Mouse (Mus musculus) hindbrain, embryonic 12.5 days (tissue): ENCODE results near the gene Rnf8. TPM values are rescaled to one million over a fixed set of nuclear protein-coding genes. Genes with fewer than 3 reads are reported as not detected.

ENCODE experiments used
- ATAC-seq: fragments of 200-750 bp; cut with Nextera tagmentation; 2 replicates; pipeline ENCODE4 v1.8.0; 2017; ENCODE audit warnings: moderate TSS enrichment; ENCODE audit not compliant: low FRiP score
- H3K27ac ChIP-seq: fragments of 300-500 bp; sonication (generic); 2 replicates; pipeline ENCODE4 v1.5.1; 2016; ENCODE audit warnings: mild to moderate bottlenecking
- H3K27me3 ChIP-seq: fragments of 300-500 bp; sonication (generic); 2 replicates; pipeline ENCODE4 v1.6.1; 2016; ENCODE audit warnings: mild to moderate bottlenecking
- H3K36me3 ChIP-seq: fragments of 300-500 bp; sonication (generic); 2 replicates; pipeline ENCODE4 v1.6.1; 2016; ENCODE audit warnings: mild to moderate bottlenecking
- H3K4me1 ChIP-seq: fragments of 300-500 bp; sonication (generic); 2 replicates; pipeline ENCODE4 v1.6.1; 2016
- H3K4me2 ChIP-seq: fragments of 300-500 bp; sonication (generic); replicated peaks from 2 replicates; pipeline ENCODE4 v1.6.1; 2016; ENCODE audit warnings: mild to moderate bottlenecking
- H3K4me3 ChIP-seq: fragments of 300-500 bp; sonication (generic); 2 replicates; pipeline ENCODE4 v1.5.1; 2016; ENCODE audit warnings: mild to moderate bottlenecking
- H3K9ac ChIP-seq: fragments of 300-500 bp; sonication (generic); 2 replicates; pipeline ENCODE4 v1.6.1; 2016; ENCODE audit warnings: mild to moderate bottlenecking, moderate library complexity
- H3K9me3 ChIP-seq: fragments of 300-500 bp; sonication (generic); replicated peaks from 2 replicates; pipeline ENCODE4 v1.6.1; 2016; ENCODE audit warnings: mild to moderate bottlenecking
- WGBS: fragments of 180-500 bp; shearing (Covaris S2); methylation state at CpG from one replicate; pipeline ENCODE4 v1.1.7; 2016; 5-methylcytosine and 5-hydroxymethylcytosine counted together
- microRNA-seq: library from miRNA; unstranded; fragments of <30 nt; microRNA quantifications from one replicate; pipeline ENCODE4, GENCODE M21; 2017
- polyA plus RNA-seq: library from polyadenylated mRNA; unstranded; fragments of >200 nt; fragmentation: Nextera tagmentation; extraction: Ambion mirVana; gene quantifications from 2 replicates; pipeline ENCODE4 v1.2.1, GENCODE M21; 2016

Rnf8 gene
- polyA plus RNA-seq, 1 experiment from 2014 or later, result 100 TPM

DNA sequence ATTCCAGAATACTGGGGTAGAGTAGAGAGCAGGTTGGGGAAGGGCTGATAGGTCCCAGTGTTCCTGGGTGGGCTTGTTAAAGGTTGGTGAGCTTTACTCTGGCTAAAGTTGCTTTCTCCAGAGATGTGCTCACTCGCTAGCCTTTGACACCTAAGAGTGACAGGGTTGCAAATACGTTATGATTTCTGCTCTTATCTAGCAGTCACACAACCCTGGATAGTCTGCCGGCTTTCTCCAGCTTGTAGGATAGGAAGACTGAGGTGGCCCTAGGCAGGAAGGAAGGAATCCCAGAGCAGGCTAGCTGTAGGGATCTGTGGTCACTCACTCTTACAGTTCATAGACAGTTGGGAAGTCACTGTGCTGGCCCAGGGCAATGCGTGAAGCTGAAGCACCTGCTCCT is 69.7 kb downstream of the Rnf8 start:
- no peak overlapping the region for H3K4me3 ChIP-seq
- H3K27me3 ChIP-seq, result no peaks in the 10 kb centered on the region
- H3K4me2 ChIP-seq, result no peak overlapping the region
- no peak overlapping the region for H3K27ac ChIP-seq
- H3K4me1 ChIP-seq, result no peaks in the 10 kb centered on the region
- ATAC-seq, result no peak
- no peaks in the 10 kb centered on the region for H3K9me3 ChIP-seq
- 87% methylated on average over 4 of the region's 4 CpGs for WGBS
- no peak overlapping the region for H3K9ac ChIP-seq
- H3K36me3 ChIP-seq, result peaks cover 83% of the 10 kb centered on the region

DNA sequence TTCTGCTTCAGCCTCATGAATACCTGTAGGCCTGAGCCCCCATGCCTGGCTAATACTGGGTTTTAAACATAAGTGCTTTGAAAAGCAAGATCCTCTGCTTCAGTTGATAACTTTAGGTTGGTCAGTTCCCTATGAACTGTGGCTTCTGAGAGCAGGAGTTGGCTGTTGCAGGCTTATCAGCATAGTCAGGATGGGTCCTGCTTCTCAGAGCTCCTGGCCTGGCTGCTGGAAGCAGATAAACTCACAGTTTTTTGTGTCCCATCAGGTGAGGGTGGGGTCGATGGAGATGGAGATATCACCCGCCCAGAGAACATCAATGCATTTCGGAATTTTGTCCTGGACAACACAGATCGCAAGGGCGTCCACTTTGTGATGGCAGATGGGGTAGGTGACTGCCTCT is 72.2 kb downstream of the Rnf8 start:
- no peak for ATAC-seq
- H3K4me1 ChIP-seq, result no peaks in the 10 kb centered on the region
- no peak overlapping the region for H3K9ac ChIP-seq
- no peaks in the 10 kb centered on the region for H3K9me3 ChIP-seq
- H3K36me3 ChIP-seq, result peaks cover 84% of the 10 kb centered on the region
- H3K27me3 ChIP-seq, result no peaks in the 10 kb centered on the region
- H3K4me2 ChIP-seq, result no peak overlapping the region
- H3K4me3 ChIP-seq, result no peak overlapping the region
- H3K27ac ChIP-seq, result no peak overlapping the region
- 98% methylated on average over 5 of the region's 5 CpGs for WGBS

DNA sequence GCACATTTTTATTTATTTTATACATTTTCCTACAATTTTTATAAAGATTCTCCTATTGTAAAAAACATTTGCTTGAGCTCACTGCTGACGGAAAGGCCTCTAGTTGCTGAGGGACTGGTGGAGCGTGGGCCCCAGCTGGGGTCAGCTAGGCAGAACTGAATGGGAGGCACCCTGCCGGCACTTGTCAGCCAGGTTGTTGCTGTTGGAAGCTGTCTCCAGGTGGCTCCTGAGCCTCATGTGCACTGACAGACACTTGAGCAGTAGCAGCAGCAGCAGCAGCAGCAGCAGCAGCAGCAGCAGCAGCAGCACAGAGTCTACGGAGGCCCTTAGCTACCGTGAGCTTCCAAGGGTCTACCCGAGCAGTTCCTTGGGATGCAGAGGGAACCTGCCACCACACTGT is 72.8 kb downstream of the Rnf8 start:
- ATAC-seq, result no peak
- no peaks in the 10 kb centered on the region for H3K9me3 ChIP-seq
- H3K27ac ChIP-seq, result no peak overlapping the region
- no peak overlapping the region for H3K4me2 ChIP-seq
- H3K9ac ChIP-seq, result no peak overlapping the region
- 68% methylated on average over 6 of the region's 6 CpGs for WGBS
- H3K36me3 ChIP-seq, result peaks cover 79% of the 10 kb centered on the region
- no peaks in the 10 kb centered on the region for H3K27me3 ChIP-seq
- no peak overlapping the region for H3K4me3 ChIP-seq
- no peaks in the 10 kb centered on the region for H3K4me1 ChIP-seq

DNA sequence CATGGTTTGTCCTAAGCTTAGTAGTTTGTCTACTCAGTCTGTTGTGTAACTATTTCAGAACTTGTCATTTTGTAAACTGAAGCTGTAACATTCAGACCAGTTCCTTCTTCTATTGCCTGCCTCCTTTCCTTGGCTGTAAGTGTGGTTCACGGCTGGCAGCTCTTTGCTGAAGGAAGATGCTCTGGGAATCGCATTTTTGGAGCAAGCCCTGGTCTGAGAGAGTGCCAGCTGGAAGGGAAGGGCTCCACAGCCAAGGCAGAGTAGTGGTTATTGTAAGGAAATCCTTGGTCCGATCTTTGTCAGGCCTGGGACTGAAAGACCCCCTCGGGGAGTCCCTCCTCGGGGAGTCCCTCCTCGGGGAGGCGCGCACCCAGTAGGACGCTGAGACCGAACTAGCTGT is 74.0 kb downstream of the Rnf8 start:
- peaks cover 76% of the 10 kb centered on the region for H3K36me3 ChIP-seq
- no peak overlapping the region for H3K27ac ChIP-seq
- WGBS, result 95% methylated on average over 10 of the region's 10 CpGs

DNA sequence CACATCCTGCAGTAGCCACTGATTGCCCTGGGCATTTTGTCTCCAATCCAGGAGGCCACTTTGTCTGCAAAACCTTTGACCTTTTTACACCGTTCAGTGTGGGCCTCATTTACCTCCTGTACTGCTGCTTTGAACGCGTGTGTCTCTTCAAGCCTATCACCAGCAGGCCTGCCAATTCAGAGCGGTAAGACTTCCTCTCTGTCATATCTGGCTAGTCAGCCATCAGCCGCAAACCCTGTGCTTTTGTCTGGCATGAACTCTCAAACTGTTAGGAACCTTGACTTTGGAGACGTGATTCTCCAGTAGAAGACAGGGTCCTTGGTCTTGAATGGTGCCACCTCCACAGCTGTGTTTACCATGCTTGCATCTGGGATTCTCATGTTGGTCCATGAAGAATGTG is 75.7 kb downstream of the Rnf8 start:
- 83% methylated on average over 6 of the region's 6 CpGs for WGBS
- Histone ChIP-seq H3K4me1 (no peaks in the 10 kb centered on the region), H3K4me3 (no peak overlapping the region), H3K27me3 (no peaks in the 10 kb centered on the region), H3K9ac (no peak overlapping the region), H3K27ac (no peak overlapping the region), H3K4me2 (no peak overlapping the region), H3K9me3 (no peaks in the 10 kb centered on the region), H3K36me3 (peaks cover 76% of the 10 kb centered on the region)
- ATAC-seq, result no peak

More for the DNA sequence above, 74.0 kb downstream of the Rnf8 start:
- H3K4me2 ChIP-seq, result no peak overlapping the region
- H3K4me1 ChIP-seq, result no peaks in the 10 kb centered on the region
- H3K9me3 ChIP-seq, result no peaks in the 10 kb centered on the region
- no peak overlapping the region for H3K4me3 ChIP-seq
- H3K9ac ChIP-seq, result no peak overlapping the region
- no peaks in the 10 kb centered on the region for H3K27me3 ChIP-seq
- ATAC-seq, result no peak

DNA sequence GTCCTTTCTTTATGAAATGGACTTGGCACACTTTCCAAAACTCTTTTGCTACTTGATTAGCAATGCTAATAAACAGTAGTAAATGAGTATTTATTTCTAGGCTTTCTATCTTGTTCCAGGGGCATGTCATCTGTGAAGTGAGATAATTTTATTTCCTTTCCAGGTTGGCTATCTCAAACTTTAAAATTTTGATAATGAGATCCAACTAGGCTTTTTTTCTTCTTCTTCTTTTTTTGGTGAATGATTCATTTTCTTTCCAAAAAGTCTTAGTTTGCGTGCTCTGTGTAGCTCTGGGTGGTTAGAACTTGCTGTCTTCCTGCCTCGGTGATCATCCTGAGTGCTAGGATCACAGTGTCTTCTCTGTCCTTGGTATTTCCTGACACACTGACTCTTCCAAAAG is 78.2 kb downstream of the Rnf8 start:
- ATAC-seq, result no peak
- peaks cover 75% of the 10 kb centered on the region for H3K36me3 ChIP-seq
- H3K27ac ChIP-seq, result no peak overlapping the region
- H3K4me3 ChIP-seq, result no peak overlapping the region
- no peak overlapping the region for H3K4me2 ChIP-seq
- H3K9me3 ChIP-seq, result no peaks in the 10 kb centered on the region
- H3K27me3 ChIP-seq, result no peaks in the 10 kb centered on the region
- H3K4me1 ChIP-seq, result no peaks in the 10 kb centered on the region
- 94% methylated on average over 2 of the region's 2 CpGs for WGBS
- no peak overlapping the region for H3K9ac ChIP-seq

DNA sequence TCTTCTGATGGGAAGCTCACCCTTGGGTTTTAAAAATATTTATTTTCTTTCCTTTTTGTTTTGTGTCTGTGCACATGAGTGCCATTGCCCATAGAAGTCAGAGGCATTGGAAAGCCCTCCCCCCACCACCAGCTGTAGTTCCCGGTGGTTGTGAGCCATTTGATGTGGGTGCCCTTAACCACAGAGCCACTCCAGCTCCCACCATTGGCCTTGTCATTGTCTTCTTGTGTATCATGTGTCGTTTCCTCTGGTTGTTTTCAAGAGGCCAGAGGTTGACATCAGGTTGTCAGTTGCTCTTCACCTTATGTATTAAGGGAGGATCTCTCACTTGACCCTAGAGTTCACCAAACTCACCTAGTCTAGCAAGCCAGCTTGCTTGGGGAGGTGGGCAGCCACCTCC is 79.0 kb downstream of the Rnf8 start:
- H3K36me3 ChIP-seq, result peaks cover 77% of the 10 kb centered on the region
- ATAC-seq, result no peak
- 78% methylated on average over 2 of the region's 2 CpGs for WGBS

DNA sequence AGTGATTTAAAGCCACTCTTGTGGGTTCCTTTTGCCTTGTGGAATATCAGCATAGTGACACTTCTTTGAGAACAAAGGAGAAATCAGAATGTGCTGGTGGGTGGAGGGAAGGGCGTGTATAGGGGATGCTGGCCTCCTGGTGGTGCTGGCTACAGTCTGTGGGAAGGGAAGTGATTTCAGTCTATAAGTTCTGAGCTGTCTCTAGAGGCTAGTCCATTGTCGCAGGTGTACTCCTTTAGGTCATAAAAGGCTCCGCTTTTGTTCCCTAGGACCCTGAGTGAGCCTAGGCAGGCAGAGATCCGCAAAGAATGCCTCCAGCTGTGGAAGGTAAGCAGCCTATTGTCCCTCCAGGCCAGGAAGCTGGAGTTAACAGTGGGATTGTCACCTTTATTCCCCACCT is 79.9 kb downstream of the Rnf8 start:
- no peak for ATAC-seq
- Histone ChIP-seq H3K36me3 (peaks cover 81% of the 10 kb centered on the region), H3K27ac (no peak overlapping the region), H3K4me2 (no peak overlapping the region), H3K9ac (no peak overlapping the region), H3K27me3 (no peaks in the 10 kb centered on the region), H3K9me3 (no peaks in the 10 kb centered on the region), H3K4me1 (no peaks in the 10 kb centered on the region), H3K4me3 (no peak overlapping the region)
- 82% methylated on average over 4 of the region's 4 CpGs for WGBS

More for the DNA sequence above, 79.0 kb downstream of the Rnf8 start:
- Histone ChIP-seq H3K4me3 (no peak overlapping the region), H3K27ac (no peak overlapping the region), H3K27me3 (no peaks in the 10 kb centered on the region), H3K4me2 (no peak overlapping the region), H3K9me3 (no peaks in the 10 kb centered on the region), H3K9ac (no peak overlapping the region), H3K4me1 (no peaks in the 10 kb centered on the region)

Small RNA genes lying within 50 kb of the gene (microRNA-seq; reads per million reads assigned to microRNA genes)
- not detected for gene Mir7667

Other genes with a start within 250 kb of the Rnf8 start
- 17.8 and 19.2 TPM in 2 replicates for gene Pim1, start 124.0 kb upstream of the Rnf8 start, polyA plus RNA-seq
- not detected in 2 replicates for gene Gm17657, start 65.2 kb upstream of the Rnf8 start, polyA plus RNA-seq
- gene Tbc1d22b, start 65.0 kb upstream of the Rnf8 start, polyA plus RNA-seq, result 24.6 and 26.4 TPM in 2 replicates
- gene Tmem217, start 62.4 kb upstream of the Rnf8 start, polyA plus RNA-seq, result 1.8 and 2.4 TPM in 2 replicates
- 3.7 and 4.1 TPM in 2 replicates for gene Gm28043, start 86 bp downstream of the Rnf8 start, polyA plus RNA-seq
- 141 and 170 TPM in 2 replicates for gene Cmtr1, start 45.8 kb downstream of the Rnf8 start, polyA plus RNA-seq
- 14.0 and 15.3 TPM in 2 replicates for gene Ccdc167, start 102.3 kb downstream of the Rnf8 start, polyA plus RNA-seq